Mouse (Mus musculus) embryo, embryonic 10.5 days (tissue): ENCODE data around the gene Hid1.

Experiments
- DNase-seq: peaks from one replicate; pipeline ENCODE4 v3.0.0-alpha.2; 2015; ENCODE audit warnings: low spot score

The Hid1 gene

GRCm38 (mm10) chr11:115336115-115336514 lies 31.4 kb downstream of the Hid1 start:
- peak; percentile 64 for DNase-seq

GRCm38 (mm10) chr11:115335223-115335622 lies 32.3 kb downstream of the Hid1 start:
- DNase-seq = no peak

- DNase-seq = no peak
These were observed 33.0 kb downstream of the Hid1 start, which contains the start of gene Otop3 for GRCm38 (mm10) chr11:115334531-115334930. TSS of gene Otop3 (plus strand) at chr11:115334731.

- DNase-seq = no peak
These were observed 38.2 kb downstream of the Hid1 start for GRCm38 (mm10) chr11:115329339-115329738.

- no peak for DNase-seq
These were observed 40.8 kb downstream of the Hid1 start for GRCm38 (mm10) chr11:115326730-115327129.

GRCm38 (mm10) chr11:115323354-115323753 lies 44.2 kb downstream of the Hid1 start:
- DNase-seq = no peak

- DNase-seq = peak; percentile 84
These were observed 45.5 kb downstream of the Hid1 start, which contains the start of gene Ush1g for GRCm38 (mm10) chr11:115321906-115322693. TSS of gene Ush1g (minus strand) at chr11:115322041.

- DNase-seq = no peak
These were observed 47.7 kb downstream of the Hid1 start for GRCm38 (mm10) chr11:115319704-115320383.

GRCm38 (mm10) chr11:115318245-115319027 lies 49.1 kb downstream of the Hid1 start:
- DNase-seq = no peak

GRCm38 (mm10) chr11:115317204-115317603 lies 50.4 kb downstream of the Hid1 start:
- DNase-seq = no peak

- DNase-seq = no peak
These were observed 53.3 kb downstream of the Hid1 start for GRCm38 (mm10) chr11:115314249-115314648.

GRCm38 (mm10) chr11:115308781-115309180 lies 58.8 kb downstream of the Hid1 start:
- DNase-seq = no peak

- no peak for DNase-seq
These were observed 60.7 kb downstream of the Hid1 start, which contains the start of gene Otop2 for GRCm38 (mm10) chr11:115306863-115307262. TSS of gene Otop2 (plus strand) at chr11:115307163.

- DNase-seq = no peak
These were observed 64.4 kb downstream of the Hid1 start for GRCm38 (mm10) chr11:115303167-115303566.

- DNase-seq = no peak
These were observed 66.2 kb downstream of the Hid1 start for GRCm38 (mm10) chr11:115301351-115301750.

- no peak for DNase-seq
These were observed 66.8 kb downstream of the Hid1 start for GRCm38 (mm10) chr11:115300745-115301144.

GRCm38 (mm10) chr11:115298160-115298559 lies 69.4 kb downstream of the Hid1 start:
- no peak for DNase-seq
